Mouse (Mus musculus) c-Kit-negative CD71-positive TER-119-positive erythroid progenitor cells, embryonic 14.5 days (primary cell): ENCODE data around the gene Ulk3.

Experiments used
- DNase-seq: peaks from one replicate; pipeline ENCODE4 v3.0.0-alpha.2; 2013; ENCODE audit warnings: low read depth, low spot score

Gene Ulk3

GRCm38 (mm10) chr9:57643856-57644180, 54.6 kb downstream of the Ulk3 start:
- DNase-seq = no peak

DNA sequence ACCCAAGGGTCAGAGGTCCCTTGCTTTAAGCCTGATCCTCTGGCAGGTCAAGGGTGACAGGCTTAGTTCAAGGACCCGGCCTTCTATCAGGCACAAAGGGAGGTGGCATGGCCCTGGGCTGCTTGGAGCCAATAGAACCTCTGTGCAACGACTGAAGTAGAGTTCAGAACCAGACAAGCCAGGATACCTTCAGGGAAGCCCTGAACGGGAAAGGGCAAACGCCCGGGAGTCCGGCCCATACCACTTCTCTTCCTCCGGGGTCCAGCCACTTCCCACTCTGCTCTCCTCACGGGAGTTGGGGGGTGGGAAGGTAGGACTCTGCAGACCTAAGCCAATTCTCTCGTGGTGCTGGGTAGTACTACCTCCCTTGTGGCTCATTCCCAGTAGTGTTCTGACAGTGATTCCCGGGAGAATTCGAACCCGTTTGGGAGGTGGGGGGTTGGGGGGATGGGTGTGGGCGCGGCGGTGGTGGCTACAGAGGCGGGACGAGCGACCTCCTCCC, 55.2 kb downstream of the Ulk3 start:
- DNase-seq = no peak

GRCm38 (mm10) chr9:57644944-57645893, 56.0 kb downstream of the Ulk3 start:
- peak; percentile 86 for DNase-seq
